Mouse (Mus musculus) frontal cortex, postnatal 14 days (tissue): ENCODE measurements at regions not wholly inside any gene's neighbourhood (a gene's known extent, or its start where the extent isn't known, plus 50 kb on each side); places are given as distances from the start of the nearest gene placed in this dataset.

Source experiments
- DNase-seq, 2 experiments: peaks; one replicate each; pipeline ENCODE4 v3.0.0; 2022; ENCODE audit warnings: low spot score in 2 of 2

GRCm38 (mm10) chr2:101370991-101371736 is 253.4 kb upstream of the Rag2 start:
- DNase-seq: no peak

GRCm38 (mm10) chr2:101371834-101372493 is 252.6 kb upstream of the Rag2 start:
- no peak for DNase-seq

DNA sequence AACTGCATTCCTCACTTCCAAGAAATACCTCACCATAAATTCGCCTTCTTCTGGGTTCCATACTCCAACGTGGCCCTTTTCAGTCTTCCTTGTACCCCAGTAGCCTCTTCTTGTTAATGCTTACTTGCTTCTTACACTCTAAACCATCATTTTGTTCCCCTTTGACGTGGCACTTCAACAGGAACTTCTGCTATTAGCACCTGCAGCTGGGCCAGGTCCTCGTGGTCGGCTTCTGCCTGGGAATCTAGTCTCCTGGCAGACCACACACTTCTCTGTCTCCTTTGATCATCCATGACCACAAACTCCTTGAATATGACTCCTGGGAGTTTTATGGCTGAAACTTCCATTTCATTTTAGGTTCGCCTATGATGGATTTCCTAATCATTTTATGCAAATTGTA is 243.9 kb upstream of the Rag2 start:
- DNase-seq: no peak

DNA sequence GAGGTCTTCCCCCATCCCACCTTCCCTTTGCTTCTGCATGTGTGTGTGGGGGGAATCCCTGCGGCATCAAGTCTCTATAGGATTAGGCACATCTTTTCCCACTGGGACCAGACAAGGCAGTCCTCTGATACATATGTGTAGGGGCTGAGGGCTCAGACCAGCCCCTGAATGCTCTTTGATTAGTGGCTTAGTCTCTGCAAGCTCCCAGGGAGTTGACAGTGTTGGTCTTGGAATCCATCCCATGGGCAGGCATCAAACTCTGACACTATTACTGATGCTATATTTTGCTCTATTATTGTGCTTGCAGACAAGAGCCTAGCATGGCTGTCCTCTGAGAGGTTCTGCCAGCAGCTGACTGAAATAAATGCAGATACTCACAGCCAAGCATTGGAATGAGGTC is 209.5 kb upstream of the Rag2 start:
- no peak for DNase-seq

GRCm38 (mm10) chr2:101416702-101417101 is 207.8 kb upstream of the Rag2 start:
- no peak for DNase-seq

DNA sequence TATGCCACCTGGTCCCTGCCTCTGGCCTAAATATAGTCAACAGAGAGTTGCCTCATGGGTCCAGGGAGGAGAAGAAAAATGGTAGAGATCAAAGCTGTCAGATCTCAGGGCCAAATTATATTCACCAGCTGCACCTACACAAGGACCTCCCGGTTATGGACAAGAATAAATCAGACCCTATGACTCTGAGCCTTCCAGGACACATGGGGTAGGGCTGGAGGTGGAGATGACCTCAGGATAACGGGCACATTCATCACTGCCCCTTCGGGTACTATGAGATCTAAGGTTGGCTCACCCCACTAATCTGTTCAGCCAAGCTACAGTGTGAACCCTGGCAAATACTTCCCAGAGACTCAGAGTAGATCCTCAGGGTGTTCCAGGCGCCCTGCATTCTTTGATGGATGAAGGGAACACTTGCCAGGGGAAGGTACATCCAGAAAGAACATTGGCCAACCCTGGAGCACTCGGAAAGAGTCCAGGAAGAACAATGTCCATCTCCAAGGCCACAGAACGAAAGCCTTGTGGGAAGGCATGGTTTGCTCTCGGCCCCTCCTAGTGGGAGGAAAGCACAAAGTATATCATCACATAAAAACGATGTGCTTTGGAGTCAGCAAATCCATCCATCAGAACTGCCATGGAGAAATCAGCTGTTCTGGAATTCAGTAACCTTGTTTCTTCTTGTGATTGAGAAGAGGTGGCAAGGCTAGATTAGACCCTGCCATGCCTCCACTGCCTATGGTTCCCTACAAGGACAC is 191.2 kb upstream of the Rag2 start:
- no peak for DNase-seq

DNA sequence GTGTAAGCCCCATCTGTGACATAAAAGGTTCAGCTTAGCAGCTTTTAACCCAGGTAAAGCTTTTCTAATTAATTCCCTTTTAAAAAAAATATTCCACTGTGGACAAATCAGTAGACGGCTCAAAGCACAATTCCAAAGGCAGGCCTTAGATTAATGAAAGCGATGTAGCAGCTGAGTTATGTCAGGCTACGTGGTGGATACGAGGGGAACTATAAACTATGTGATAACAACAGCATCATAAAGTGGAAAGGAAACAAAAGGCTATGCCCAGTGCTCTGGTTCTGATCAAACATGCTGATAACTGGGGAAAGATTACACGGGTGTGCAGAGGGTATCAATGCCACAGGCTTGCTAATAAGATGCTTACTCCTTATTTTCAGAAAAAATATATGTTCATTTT is 184.3 kb upstream of the Rag2 start:
- no peak for DNase-seq

DNA sequence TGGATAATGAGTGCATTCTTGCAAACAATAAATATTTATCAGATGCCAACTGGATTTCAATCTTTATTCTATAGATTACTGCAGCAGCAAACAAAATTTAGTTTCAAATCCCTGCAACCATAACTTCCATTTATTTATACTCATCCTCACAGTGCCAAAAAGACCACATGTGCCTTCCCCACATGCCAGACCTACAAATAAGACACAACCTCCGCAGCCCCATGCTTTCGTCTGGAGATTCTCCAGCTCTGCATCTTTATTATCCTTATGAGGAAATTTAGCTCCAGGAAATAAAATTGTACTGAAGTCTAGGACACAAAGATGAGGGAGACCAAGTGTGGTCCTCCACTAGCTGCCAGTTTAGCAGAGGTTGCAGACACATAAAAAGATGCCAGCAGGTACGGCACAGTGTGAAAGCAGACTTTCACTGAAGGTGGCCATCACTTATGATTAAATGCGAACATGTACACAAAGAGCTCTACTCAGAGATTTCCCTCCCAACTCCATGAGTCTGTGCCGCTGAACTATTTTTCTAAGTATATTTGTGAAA is 183.4 kb upstream of the Rag2 start:
- DNase-seq: peak in 1 of 2 experiments; percentile 11

DNA sequence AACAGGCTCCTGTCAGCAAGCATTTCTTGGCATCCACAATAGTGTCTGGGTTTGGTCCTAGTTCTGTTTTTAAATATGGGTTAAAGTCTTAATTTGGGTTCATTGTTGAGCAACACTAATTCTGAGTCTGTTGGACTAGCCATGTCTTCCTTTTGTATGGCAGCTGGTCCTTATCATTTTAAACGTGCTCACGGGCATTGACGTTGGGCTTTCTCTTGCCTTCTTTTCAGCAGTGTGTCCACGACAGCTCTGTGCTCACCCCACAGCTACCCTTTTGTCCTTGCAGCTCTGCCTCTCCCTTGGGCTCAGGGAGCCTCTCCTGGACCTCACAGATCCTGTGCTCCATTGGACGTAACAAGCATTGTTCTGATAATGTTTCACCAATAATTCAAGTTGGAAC is 168.9 kb upstream of the Rag2 start:
- no peak for DNase-seq

GRCm38 (mm10) chr2:101458959-101459358 is 165.6 kb upstream of the Rag2 start:
- DNase-seq: no peak

GRCm38 (mm10) chr2:101462450-101462849 is 162.1 kb upstream of the Rag2 start:
- no peak for DNase-seq

DNA sequence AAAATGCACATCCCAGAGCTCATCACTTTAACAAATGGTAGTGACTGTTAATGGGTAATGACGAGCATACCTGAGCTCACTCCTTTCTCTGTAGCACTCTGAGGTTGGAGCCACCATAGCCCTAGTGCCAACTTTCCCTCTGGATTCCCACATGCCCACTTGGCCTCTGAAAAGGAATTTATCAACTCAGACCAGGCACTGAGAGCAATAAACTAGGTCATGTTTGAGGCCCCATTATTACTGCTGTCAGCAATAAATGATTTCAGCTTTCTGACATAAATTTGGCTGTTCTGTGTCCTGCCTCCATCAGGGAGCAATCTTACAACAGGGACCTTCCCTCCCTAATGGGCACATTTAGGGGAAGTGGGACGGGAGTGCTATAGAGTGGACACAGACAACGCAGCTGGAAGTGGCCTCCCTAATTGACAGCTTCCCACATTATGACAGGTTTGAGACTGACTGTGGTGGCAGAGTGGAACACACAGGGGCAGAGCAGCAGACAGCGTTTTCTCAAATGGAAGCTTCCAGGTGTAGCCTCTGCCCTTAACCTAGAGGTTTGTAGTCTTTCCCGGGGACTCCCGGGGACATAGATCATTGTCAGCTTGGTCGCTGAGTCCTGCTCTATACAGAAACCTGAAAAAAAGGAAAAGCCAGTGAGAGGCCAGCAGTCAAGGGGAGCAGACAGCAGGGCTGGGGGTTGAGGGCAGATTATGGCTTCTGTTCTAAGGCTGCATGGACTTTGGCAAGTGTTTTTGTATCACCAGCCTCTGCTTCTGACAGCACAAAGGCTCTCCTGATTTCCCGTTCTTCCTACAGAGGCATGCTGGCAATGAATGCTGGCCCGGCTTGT is 160.0 kb upstream of the Rag2 start:
- no peak for DNase-seq

GRCm38 (mm10) chr2:101470569-101471100 is 153.9 kb upstream of the Rag2 start:
- no peak for DNase-seq

DNA sequence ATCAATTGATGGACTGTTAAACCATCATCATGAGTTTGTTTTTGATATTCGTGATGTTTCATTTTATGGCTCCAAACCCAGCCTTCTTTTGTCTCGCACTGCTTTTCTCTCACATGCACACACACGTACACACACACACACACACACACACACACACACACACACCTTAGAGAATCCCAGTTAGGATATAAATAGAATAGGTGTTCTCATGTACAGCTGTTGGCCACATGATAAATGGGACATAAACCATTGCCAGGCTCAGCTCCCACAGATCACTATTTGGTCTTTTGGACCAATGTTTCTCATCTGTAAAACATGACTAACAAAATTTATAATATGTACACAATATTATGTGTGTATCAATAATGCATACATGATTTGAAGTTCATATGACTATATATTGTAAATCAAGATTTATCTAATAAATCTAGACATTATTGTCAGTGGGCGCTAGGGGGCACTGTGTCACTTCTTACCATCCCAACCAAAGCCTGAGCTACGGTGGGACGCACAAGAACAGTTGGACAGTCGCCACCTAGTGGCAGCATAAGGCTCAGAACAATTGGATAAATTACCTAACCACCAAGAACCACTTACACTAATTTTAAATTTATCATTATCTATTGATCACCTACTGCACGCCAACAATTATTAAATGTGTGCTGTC is 151.9 kb upstream of the Rag2 start:
- peak; percentile 40 to 59 for DNase-seq

- DNase-seq: no peak
Measured at GRCm38 (mm10) chr2:101473116-101473485, 151.4 kb upstream of the Rag2 start.

GRCm38 (mm10) chr2:101476862-101477261 is 147.7 kb upstream of the Rag2 start:
- no peak for DNase-seq

DNA sequence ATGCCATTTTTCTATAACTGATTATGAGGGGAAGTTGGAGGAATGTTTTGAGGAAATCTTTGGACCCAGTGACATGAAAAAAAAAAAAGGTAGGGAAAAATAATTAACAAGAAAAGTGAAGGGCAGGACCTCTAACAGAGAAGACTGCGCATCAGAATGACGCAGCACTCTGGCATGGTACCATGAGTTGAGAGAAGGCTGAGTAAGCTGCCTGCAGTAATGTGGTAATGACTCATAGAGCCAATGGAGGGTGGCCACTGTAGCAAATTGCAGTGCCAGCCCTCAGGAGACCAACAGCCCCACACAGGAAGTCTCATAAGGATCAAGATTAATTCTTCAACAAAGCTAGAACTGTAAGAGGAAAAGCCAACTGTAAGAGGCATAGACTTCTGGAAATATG is 134.3 kb upstream of the Rag2 start:
- no peak for DNase-seq

DNA sequence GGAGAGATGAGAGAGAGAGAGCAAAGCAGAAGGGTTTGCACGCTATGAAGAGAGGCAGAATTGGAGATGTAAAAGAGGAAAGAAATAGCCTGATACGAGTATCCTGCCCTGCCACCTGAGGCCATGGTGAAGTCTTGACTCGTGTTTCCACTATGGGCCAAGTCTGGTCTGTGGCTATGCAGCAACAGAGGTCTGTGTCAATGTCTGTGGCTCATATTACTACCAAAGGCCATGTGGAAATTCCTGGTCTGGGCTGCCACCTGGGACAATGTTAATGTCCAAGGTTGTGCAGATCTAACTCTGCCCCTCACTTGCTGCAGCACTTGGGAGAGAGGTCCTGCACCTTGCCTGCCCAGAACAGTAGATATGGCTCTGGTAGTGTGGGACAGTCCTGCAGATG is 132.8 kb upstream of the Rag2 start:
- no peak for DNase-seq

- no peak for DNase-seq
Measured at GRCm38 (mm10) chr2:101508116-101508515, 116.4 kb upstream of the Rag2 start.
